Mouse (Mus musculus) gastrocnemius, postnatal 25 days (tissue): Measurements from ENCODE around the gene Pik3cb. TPM values are rescaled to one million over a fixed set of nuclear protein-coding genes. Genes with fewer than 3 reads are reported as not detected.

Experiments used
- DNase-seq: peaks from one replicate; pipeline ENCODE4 v3.0.0; 2022
- total RNA-seq, 2 experiments: library from RNA; stranded (reverse); gene quantifications; 1 replicate in 1 of 2; 2 replicates in 1 of 2; pipeline ENCODE4 v1.2.3; 2021

The Pik3cb gene
- total RNA-seq, 2 experiments from 2014 or later: 3.8 to 5.0 TPM

- no peak for DNase-seq
Observed at GRCm38 (mm10) chr9:99146855-99147735, 6.7 kb upstream of the Pik3cb start.

- DNase-seq: no peak
Observed at GRCm38 (mm10) chr9:99145756-99146155, 5.3 kb upstream of the Pik3cb start.

DNA sequence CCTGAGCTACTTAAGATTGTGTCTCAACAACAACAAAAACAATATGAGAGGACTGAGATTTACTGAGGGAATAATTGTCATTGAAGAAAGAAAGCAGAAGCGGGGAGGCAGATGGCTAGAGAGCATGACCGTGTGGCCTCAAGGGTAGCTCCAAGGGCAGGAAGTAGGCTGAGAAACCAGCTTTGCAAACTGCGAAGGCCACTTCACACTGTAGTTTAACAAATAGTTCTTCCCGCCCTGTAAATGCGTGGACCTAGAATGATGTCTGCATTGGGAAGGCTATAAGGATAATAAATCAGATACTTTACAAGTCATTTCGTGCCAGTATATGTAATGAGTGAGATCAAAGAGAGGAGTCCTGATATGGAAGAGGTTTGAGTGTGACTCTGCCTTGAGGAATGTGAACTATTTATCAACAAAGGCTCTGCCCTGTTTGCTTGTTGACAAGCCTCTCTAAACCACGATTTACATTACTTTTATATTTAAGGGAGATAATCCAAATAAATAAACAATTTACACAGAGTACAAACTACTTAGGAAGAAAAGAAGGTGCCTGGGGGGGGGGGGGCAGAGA lies 4.1 kb upstream of the Pik3cb start:
- DNase-seq: no peak

DNA sequence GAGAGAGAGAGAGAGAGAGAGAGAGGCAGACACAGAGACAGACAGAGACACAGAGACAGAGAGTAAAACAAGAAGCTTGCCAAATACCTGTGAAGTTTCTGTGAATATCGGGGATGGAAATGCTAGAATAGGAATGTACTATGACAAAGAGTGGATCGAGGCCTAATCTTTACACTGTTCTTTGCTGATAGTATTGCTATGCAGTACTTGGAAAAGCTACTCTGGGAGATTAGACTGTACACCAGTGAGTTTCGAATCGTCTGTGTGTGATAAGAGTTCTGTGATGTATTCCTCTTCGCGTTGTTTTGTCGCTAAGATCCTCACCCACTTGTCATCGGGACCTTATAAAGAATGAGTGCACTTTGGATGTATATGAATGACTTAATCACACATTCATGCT lies 1.2 kb upstream of the Pik3cb start:
- no peak for DNase-seq

GRCm38 (mm10) chr9:99141171-99141570 lies 750 bp upstream of the Pik3cb start:
- no peak for DNase-seq

- no peak for DNase-seq
Observed at GRCm38 (mm10) chr9:99139194-99140023, 1.0 kb downstream of the Pik3cb start.

GRCm38 (mm10) chr9:99137301-99137700 lies 3.1 kb downstream of the Pik3cb start:
- DNase-seq: no peak

DNA sequence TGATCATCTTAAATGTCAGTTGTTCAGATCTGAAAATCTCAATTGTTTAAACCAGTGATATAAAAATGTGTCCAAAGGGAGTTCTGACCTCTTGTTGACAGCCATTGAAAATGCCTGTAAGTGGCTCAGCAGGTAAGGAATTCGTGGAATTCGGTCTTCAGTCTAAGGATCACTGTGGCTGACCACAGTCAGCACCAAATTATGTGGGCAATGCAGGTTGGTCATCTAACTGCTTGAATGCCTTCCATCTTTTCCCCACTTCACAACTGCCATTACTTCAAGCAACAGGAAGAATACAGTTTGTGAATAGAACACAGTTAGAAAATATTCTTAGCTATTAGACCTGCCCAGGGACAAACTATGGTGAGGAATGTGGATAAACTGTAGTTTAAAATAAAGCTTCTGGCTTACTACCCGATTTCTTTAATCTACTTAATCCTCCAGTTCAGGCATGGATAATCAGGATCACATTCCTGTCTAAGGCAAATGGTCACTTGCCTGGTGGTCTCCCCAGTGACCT lies 8.4 kb downstream of the Pik3cb start:
- DNase-seq: no peak

DNA sequence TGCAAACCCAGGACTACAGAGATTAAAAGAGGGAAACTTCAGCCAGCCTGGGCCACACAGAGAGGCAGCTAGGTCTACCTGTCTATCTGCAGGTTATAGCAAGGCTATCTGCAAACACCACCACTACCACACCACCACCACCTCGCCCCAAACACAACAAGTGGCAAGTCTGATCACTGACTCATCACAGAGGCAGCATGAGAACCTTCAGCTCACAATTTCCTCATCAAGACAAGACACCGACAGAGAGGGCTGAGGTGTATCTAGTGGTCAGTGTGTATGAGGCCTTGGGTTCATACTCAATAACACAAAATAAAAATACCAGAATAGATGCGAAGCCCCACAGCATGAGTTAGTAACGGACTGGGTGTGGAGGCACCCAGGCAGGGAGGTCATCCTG lies 9.3 kb downstream of the Pik3cb start:
- DNase-seq: no peak

DNA sequence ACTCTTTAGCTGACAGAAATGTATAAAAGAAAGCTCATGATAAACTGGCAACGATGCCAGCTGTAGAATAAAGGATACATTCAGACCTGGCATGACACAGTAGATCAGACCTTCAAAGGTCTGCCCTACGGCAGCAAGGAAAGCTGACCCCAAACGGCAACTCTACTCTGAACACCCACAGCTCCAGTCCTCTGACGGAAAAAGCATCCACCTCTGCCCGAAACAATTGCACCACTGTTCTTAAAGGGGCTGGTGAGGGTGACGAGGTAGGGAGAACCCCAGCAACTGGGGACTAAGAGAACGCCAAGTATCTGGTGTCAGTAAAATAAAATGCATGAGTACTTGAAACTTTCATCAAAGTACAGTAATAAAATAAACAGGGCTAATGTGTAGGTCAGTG lies 12.8 kb downstream of the Pik3cb start:
- DNase-seq: no peak

- no peak for DNase-seq
Observed at GRCm38 (mm10) chr9:99122749-99123148, 17.7 kb downstream of the Pik3cb start.

DNA sequence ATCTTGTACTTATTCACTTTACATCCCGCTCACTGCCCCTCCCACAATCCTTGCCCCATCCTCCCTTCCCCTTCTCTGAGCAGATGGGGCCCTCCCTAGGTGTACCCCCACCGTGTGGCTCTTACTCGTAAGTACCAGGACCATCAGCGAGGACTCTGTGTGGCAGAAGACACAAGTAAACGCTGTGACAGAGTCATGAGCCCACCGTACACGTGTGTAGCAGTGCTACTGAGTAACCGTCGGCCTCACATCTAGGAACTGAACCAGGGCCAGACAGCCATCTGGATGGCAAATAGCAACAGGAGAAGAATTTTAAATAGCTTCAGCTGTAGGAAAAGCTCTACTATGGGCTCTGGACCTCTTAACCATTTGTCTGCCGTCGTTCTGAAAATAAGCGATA lies 28.0 kb downstream of the Pik3cb start:
- no peak for DNase-seq

- no peak for DNase-seq
Observed at GRCm38 (mm10) chr9:99111085-99111484, 29.3 kb downstream of the Pik3cb start.

- no peak for DNase-seq
Observed at GRCm38 (mm10) chr9:99110213-99110612, 30.2 kb downstream of the Pik3cb start.

GRCm38 (mm10) chr9:99109585-99109984 lies 30.8 kb downstream of the Pik3cb start:
- no peak for DNase-seq

GRCm38 (mm10) chr9:99104449-99104848 lies 36.0 kb downstream of the Pik3cb start:
- DNase-seq: no peak

- DNase-seq: no peak
Observed at GRCm38 (mm10) chr9:99103865-99104264, 36.6 kb downstream of the Pik3cb start.

DNA sequence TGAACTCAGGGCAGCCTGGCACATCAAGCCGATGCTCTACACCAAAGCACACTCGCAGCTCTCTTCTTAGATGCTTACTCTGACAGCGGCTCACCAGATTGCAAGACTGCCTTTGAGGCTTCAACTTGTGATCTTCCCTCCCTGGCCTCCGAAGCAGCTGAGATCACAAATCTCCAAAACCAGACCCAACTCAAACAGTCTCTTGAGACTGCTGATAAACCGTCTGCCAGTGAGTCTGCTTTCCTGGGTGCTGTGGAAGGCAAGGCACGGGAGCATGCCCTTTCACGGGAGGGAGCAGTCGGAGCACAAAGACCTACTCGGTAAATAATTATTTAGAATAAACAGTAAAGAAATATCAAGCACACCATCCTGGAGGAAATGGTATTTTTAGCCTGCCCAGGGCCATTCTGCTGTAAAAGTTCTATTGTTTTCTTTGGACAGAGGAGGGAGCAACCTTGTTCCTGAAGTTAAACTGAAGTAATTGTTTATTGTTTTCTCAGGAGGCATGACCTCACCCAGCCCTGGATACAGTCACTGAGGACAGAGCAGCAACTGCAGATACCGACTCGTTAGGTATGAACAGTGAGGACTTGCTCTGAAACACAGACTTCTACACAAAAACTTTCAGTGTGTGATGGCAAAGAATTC lies 41.8 kb downstream of the Pik3cb start:
- no peak for DNase-seq

GRCm38 (mm10) chr9:99097668-99098067 lies 42.8 kb downstream of the Pik3cb start:
- DNase-seq: no peak

GRCm38 (mm10) chr9:99095192-99095591 lies 45.2 kb downstream of the Pik3cb start:
- DNase-seq: no peak

GRCm38 (mm10) chr9:99090546-99090945 lies 49.9 kb downstream of the Pik3cb start:
- no peak for DNase-seq

- DNase-seq: no peak
Observed at GRCm38 (mm10) chr9:99089904-99090303, 50.5 kb downstream of the Pik3cb start.
